Mouse (Mus musculus) limb, embryonic 14.5 days (tissue): ENCODE data around the gene Sash1. TPM values are rescaled to one million over a fixed set of nuclear protein-coding genes. Genes with fewer than 3 reads are reported as not detected.
A peak's percentile ranks its signal among the peaks of the same experiment; 100 is the strongest.

ENCODE experiments used
- ATAC-seq: fragments of 200-750 bp; cut with Nextera tagmentation; 2 replicates; pipeline ENCODE4 v1.8.0; 2017; ENCODE audit warnings: low read depth, moderate number of reproducible peaks, moderate TSS enrichment; ENCODE audit not compliant: low FRiP score
- DNase-seq: peaks from one replicate; pipeline ENCODE4 v3.0.0-alpha.2; 2015; ENCODE audit warnings: low spot score
- H3K27ac ChIP-seq: fragments of 300-500 bp; sonication (generic); replicated peaks from 2 replicates; pipeline ENCODE4 v1.5.1; 2014; ENCODE audit warnings: low read depth, mild to moderate bottlenecking, low read length, moderate library complexity, mixed read lengths
- H3K27me3 ChIP-seq: fragments of 300-500 bp; sonication (generic); 2 replicates; pipeline ENCODE4 v1.6.1; 2014; ENCODE audit warnings: low read length, mixed read lengths; ENCODE audit not compliant: control insufficient read depth, insufficient read depth
- H3K36me3 ChIP-seq: fragments of 300-500 bp; sonication (generic); 2 replicates; pipeline ENCODE4 v1.6.1; 2014; ENCODE audit warnings: mild to moderate bottlenecking, low read length, moderate library complexity, mixed read lengths; ENCODE audit not compliant: control insufficient read depth, insufficient read depth
- H3K4me1 ChIP-seq: fragments of 300-500 bp; sonication (generic); 2 replicates; pipeline ENCODE4 v1.6.1; 2014; ENCODE audit warnings: antibody characterized with exemption, low read length, mixed read lengths; ENCODE audit not compliant: control insufficient read depth, insufficient read depth
- H3K4me2 ChIP-seq: fragments of 300-500 bp; sonication (generic); replicated peaks from 2 replicates; pipeline ENCODE4 v1.6.1; 2014; ENCODE audit warnings: low read depth, mild to moderate bottlenecking, low read length, moderate library complexity; ENCODE audit not compliant: severe bottlenecking
- H3K4me3 ChIP-seq: fragments of 300-500 bp; sonication (generic); replicated peaks from 2 replicates; pipeline ENCODE4 v1.5.1; 2014; ENCODE audit warnings: low read length
- H3K9ac ChIP-seq: fragments of 300-500 bp; sonication (generic); 2 replicates; pipeline ENCODE4 v1.6.1; 2014; ENCODE audit warnings: mild to moderate bottlenecking, low read depth, low read length, moderate library complexity; ENCODE audit not compliant: severe bottlenecking
- H3K9me3 ChIP-seq: fragments of 300-500 bp; sonication (generic); 2 replicates; pipeline ENCODE4 v1.6.1; 2016; ENCODE audit warnings: low read length; ENCODE audit not compliant: control insufficient read depth
- POLR2A ChIP-seq: fragments of 200-500 bp; IDR thresholded peaks from 2 replicates; pipeline ENCODE4 v1.8.0; 2012; ENCODE audit warnings: inconsistent platforms, mild to moderate bottlenecking, moderate library complexity, borderline replicate concordance; ENCODE audit not compliant: insufficient read depth, insufficient read length; ENCODE audit errors: extremely low read depth
- WGBS: fragments of 180-500 bp; shearing (Covaris S2); extraction: QIAGEN DNeasy Blood & Tissue Kit; methylation state at CpG from one replicate; pipeline ENCODE4 v1.1.7; 2014; 5-methylcytosine and 5-hydroxymethylcytosine counted together
- polyA plus RNA-seq, 2 experiments: library from polyadenylated mRNA; depleted of rRNA in 1 of 2; stranded (reverse) in 1 of 2; unstranded in 1 of 2; fragments of >200 nt; fragmentation: Nextera tagmentation in 1 of 2; extraction: Ambion mirVana in 1 of 2; gene quantifications; 2 replicates each; pipeline versions ENCODE4 v1.2.1 to v1.2.3; 2012 to 2014

Gene Sash1
- polyA plus RNA-seq, 2 experiments: 8.8 to 21.7 TPM

GRCm38 (mm10) chr10:8898831-8899511 lies 13.1 kb upstream of the Sash1 start:
- Histone ChIP-seq H3K4me3 (no peak overlapping the region), H3K36me3 (no peaks in the 10 kb centered on the region), H3K4me1 (no peaks in the 10 kb centered on the region), H3K27me3 (no peaks in the 10 kb centered on the region), H3K9me3 (no peaks in the 10 kb centered on the region), H3K4me2 (no peak overlapping the region), H3K9ac (no peak overlapping the region), H3K27ac (no peak overlapping the region)
- no peak for TF ChIP-seq POLR2A
- DNase-seq (no peak), ATAC-seq (no peak)
- WGBS: 37% methylated on average over 8 of the region's 8 CpGs

GRCm38 (mm10) chr10:8898099-8898777 lies 12.4 kb upstream of the Sash1 start:
- no peak for TF ChIP-seq POLR2A
- 0 out of 2 replicates have a peak, but pooled peaks have one; percentile 23 for ATAC-seq
- Histone ChIP-seq H3K36me3 (no peaks in the 10 kb centered on the region), H3K4me2 (no peak overlapping the region), H3K9ac (no peak overlapping the region), H3K4me3 (no peak overlapping the region), H3K4me1 (no peaks in the 10 kb centered on the region), H3K27me3 (no peaks in the 10 kb centered on the region), H3K9me3 (no peaks in the 10 kb centered on the region), H3K27ac (no peak overlapping the region)
- 33% methylated on average over 5 of the region's 5 CpGs for WGBS
- no peak for DNase-seq

GRCm38 (mm10) chr10:8894965-8895515 lies 9.2 kb upstream of the Sash1 start:
- Histone ChIP-seq H3K27ac (no peak overlapping the region), H3K4me2 (no peak overlapping the region), H3K9me3 (no peaks in the 10 kb centered on the region), H3K36me3 (no peaks in the 10 kb centered on the region), H3K9ac (no peak overlapping the region), H3K4me3 (no peak overlapping the region), H3K27me3 (no peaks in the 10 kb centered on the region), H3K4me1 (no peaks in the 10 kb centered on the region; the same call in 1 of the 2 replicates)
- no peak for ATAC-seq
- DNase-seq: no peak
- no peak for TF ChIP-seq POLR2A
- WGBS: 83% methylated on average over 6 of the region's 6 CpGs

GRCm38 (mm10) chr10:8890511-8890910 lies 4.6 kb upstream of the Sash1 start:
- Histone ChIP-seq H3K9ac (no peak overlapping the region), H3K4me1 (no peaks in the 10 kb centered on the region; the same call in 1 of the 2 replicates), H3K4me2 (no peak overlapping the region), H3K36me3 (no peaks in the 10 kb centered on the region), H3K9me3 (no peaks in the 10 kb centered on the region), H3K27ac (no peak overlapping the region), H3K27me3 (no peaks in the 10 kb centered on the region), H3K4me3 (no peak overlapping the region)
- WGBS: 74% methylated on average over 4 of the region's 4 CpGs
- DNase-seq: no peak
- no peak for TF ChIP-seq POLR2A
- ATAC-seq: no peak

- Histone ChIP-seq H3K27me3 (no peaks in the 10 kb centered on the region), H3K9me3 (no peaks in the 10 kb centered on the region), H3K4me1 (peaks cover 3% of the 10 kb centered on the region; the same call in 1 of the 2 replicates), H3K9ac (no peak overlapping the region), H3K4me2 (no peak overlapping the region), H3K27ac (no peak overlapping the region), H3K36me3 (no peaks in the 10 kb centered on the region), H3K4me3 (no peak overlapping the region)
- no peak for DNase-seq
- ATAC-seq: no peak
- TF ChIP-seq POLR2A: no peak
- WGBS: 69% methylated on average over 4 of the region's 4 CpGs
Measured at GRCm38 (mm10) chr10:8889341-8889740, 3.5 kb upstream of the Sash1 start.
